Mouse (Mus musculus) right cerebral cortex, postnatal 14 days (tissue): Measurements from ENCODE around the gene Cdc42ep1.
"Not testable (repeated sequence)": the region's sequence is repeated elsewhere in the genome, so short reads cannot be mapped to it uniquely, and the experiment has no call there.

Source experiments
- DNase-seq: peaks from one replicate; pipeline ENCODE4 v3.0.0; 2022

The Cdc42ep1 gene

DNA sequence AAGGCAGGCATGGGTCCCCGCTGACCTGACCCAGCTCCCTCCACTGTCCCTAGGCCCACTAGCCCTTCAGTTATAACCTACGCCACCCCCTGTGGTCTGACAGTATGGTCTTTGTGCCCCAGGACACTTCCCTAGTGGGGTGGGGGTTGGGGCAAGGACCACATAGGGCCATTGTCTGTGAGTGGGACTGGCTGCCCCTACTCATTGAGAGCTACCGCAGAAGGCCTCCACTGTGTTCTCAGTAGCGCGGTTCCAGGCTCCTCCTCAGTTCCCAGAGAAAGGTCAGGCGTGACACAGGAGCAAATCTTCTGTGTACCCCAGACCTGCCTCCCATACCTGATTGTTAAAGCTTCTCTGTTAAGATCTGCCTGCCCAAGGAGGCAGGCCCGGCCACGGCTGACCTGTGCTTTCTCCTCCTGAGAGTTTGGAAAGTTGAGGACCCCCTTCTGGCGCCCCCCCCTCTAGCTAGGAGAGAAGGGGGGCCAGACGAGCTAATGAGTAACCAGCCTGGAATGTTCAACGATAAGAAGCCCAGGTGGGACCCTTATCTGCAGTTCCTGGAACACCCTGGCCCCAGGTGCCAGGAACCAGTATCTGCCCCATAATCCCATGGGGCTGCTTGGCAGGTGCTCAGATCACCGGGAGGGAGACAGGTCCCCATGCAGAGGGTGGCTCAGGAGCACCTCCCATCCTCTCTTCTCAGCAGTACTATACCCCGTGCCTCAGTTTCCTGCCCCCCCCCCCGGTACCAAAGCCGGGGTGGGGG, 7.8 kb downstream of the Cdc42ep1 start:
- no peak for DNase-seq

DNA sequence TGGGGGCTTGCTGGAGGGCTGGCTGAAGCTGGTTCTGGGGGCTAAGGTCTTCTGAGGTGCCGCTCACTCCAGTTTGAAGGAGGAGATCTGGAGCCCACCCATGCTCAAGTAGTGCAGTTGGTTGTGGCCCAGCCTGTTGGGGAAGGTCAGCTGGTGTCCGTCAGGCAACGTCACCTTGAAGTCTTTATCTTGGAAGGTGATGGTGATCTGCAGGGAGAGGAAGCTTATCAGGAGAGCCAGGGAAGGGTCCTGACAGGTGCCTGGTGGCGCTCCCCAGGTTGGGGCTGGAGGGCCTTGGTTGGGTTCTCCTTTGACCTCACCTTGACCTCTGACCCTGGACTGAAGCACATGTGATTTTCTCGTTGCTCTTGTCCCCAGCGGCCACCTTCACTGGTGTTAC, 8.5 kb downstream of the Cdc42ep1 start:
- no peak for DNase-seq

DNA sequence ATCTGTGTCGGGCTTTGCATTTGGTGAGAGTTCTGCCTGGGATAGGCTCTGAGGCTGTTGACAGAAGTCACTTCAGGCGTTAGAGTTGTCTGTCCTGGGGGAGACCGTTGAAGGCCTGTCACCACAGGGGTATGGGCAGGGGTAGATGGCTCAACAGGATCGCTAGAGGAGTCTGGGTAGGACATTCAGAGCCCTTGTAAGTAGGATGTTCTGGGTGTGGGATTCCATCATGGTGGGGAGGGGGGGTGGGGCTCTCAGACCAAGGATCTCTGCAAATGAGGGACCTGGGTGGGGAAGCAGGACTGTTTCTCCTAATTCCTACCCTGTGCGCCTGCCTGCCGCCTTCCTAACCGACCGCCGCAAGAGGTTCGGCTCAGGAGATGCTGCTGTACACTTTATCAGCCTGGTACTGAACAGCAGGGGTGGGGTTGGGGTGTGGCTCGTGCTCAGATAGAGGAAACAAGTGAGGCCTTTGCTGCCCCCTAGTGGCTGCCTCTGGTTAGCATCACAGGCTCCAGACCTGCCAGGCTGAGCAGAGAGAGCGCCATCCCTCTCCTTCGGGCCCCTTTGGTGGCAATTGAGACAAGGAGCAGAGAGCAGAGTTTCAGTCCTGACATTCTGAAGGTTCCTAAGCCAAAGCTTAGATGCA, 9.2 kb downstream of the Cdc42ep1 start:
- peak; percentile 95 for DNase-seq

DNA sequence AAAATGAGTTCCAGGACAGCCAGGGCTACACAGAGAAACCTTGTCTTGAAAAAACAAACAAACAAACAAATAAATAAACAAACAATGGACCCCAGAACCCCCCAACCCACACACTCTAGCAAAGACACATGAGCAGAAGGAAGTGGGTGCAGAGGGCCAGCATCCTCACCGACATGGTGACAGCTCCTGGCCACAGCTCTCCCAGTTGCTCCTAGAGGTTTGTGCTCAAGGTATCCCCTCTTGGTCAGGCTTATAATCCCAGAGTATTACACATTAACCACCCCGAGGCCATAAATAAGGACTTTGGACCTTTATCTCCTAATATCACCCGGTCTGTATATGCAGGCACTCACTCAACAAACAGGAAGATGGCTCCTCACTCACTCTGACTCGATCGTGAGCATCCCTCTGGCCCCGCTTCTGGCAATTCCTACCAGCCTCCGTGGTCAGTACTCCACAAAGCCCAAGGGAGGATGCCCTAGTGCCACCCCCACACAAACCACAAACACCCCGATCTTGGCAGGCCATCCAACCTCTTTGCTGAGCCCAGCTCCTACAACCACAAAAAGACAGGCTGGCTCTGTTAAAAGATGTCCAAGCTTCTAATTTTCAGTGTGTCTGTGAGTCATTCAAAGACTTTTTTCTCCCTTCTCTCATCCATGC, 13.0 kb downstream of the Cdc42ep1 start, which contains the start of gene Lgals2:
Gene Lgals2 (minus strand): TSS at position 227 of the 663 bp plus-strand sequence.
- DNase-seq = no peak

DNA sequence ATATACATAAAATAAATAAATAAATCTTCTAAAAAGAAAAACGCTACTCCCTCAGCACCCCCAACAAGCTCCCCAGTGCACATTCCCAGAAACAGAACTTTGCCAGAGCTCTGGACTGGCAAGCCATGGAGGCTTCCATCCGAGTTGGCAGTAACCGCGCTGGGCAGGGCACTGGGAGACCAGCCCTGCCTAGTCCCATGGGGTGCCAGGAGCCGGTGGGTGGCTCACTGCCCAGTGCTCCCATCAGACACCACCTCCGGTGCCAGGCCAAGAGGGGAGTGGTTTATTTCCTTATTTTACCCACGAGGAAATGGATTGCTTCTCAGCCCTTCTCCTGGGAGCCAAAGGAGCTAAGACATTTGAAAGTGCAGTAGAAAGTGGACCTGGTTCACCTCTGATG, 14.6 kb downstream of the Cdc42ep1 start:
- no peak for DNase-seq

DNA sequence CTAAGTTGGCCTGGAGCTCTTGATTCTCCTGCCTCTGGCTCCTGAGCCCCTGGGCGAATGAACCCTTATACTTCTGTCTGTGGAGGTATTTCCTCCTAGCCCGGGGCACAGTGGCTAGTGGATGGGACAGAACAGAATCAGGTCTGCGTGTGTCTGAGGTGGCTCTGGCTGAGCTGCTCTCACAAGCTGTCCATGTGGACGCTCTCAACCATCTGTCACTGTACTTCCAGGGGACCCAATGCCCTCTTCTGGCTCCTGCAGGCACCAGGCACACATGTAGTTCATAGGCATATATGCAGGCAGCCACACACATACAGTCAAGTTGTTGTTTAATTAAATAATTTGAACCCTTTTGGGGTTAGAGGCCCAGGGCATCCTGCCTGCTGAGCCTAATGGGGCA, 16.9 kb downstream of the Cdc42ep1 start:
- no peak for DNase-seq

DNA sequence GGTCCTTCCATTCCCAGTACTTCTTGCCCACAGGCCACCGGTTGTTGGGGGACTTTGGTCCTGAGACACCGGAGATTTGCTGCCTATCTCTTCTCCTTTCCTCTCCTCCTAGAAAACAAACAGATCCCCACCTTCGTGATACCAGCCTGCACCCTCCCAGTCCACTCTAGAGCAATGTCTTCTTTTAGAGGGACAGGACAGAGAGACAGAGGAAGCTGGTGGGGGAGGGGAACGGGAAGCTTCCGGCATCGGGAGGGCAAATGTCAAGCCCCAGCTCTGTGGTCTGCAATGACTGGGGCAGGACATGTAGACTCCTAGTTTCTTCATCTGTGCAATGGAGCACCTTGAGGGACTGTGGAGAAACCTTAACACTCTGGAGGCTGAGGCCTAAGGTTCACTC, 17.3 kb downstream of the Cdc42ep1 start:
- DNase-seq = no peak

DNA sequence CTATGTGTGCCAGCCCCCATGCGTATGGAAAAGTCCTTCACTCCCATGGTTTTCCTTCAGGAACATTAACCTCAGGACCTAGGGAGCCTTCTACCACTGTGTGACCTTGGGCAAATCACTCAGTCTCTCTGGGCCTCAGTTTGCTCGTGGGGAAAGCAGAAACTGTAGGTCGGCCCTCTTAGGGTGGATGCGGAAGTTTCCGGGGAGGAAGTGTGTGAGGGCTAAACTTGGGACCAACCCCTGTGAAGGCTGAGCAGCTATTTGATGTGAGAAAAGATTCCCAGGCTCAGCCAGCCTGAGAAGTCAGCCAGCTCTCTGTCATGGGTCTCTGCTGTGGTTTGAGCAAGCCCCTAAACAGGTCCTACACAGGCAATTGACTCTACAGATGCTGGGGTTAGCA, 19.9 kb downstream of the Cdc42ep1 start:
- DNase-seq = no peak

DNA sequence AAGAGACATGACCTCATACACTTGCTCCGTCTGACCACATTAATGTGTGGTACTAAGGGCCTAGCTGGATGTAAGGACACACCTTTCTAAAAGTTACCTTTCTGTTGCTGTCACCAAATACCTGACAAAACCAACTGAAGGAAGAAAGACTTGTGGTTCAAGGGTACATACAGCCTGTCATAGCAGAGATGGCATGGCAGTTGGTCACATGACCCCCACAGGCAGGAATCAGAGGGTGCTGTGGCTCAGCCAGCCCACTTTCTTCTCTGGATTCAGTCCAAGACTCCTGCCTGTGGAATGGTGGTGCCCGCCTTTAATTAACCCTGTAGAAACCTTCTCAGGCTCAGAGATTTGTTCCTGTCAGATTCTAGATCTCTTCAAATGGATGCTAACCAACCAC, 20.7 kb downstream of the Cdc42ep1 start:
- DNase-seq = no peak

DNA sequence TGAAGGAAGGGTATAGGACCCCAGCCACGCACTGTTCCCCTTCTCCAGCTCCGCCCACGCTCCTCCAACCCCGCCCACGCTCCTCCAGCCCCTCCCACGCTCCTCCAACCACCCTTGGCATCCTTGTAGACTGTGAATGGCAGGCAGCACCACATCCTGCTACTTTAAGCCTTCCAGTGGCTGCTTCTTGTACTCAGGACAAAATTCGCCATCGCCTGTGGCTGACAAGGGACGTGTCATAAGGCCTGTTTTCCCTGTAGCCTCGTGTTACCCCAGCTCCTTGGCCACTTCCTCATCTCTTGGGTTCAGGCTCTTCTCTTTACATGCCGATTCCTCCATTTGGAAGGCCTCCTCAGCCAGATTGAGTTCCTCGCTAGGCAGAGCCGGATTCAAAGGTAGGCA, 21.4 kb downstream of the Cdc42ep1 start:
- DNase-seq = no peak

DNA sequence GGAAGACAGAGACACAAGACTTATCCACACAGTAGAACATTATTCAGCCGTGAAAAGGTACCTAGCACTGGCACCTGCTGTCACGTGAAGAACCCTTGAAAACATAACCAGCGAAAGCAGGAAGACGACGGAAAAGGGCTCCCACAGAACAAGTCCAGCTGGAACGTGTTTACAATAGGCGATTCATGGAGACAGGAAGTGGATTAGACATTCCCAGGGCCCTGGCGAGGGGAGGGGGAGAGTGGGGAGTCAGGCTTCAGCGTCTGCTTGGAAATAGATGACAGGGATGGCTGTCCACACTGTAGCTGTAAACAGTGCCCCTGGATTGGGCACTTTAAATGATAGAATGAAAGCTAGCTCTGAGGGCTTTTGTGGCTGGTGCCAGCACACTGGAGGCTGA, 26.0 kb downstream of the Cdc42ep1 start:
- no peak for DNase-seq

DNA sequence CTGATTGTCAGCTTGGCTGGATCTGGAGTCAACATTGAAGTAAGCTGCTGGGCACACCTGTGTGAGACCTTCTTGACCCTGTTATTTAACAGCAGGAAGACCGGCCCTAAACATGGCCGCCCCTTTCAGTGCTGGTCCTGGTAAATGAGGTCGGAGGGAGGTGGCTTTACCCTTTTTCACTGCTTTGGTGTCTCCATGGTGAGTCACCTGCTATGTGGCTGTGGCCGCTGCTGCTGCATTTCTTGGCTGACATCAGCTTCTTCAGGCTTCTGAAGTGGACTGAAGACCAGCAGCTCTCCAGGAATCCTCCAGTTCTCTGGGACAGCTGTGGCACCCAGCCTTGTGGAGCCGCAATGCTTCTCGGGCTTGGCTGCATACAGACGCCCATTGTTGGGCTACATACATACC, 26.4 kb downstream of the Cdc42ep1 start:
- DNase-seq = no peak

DNA sequence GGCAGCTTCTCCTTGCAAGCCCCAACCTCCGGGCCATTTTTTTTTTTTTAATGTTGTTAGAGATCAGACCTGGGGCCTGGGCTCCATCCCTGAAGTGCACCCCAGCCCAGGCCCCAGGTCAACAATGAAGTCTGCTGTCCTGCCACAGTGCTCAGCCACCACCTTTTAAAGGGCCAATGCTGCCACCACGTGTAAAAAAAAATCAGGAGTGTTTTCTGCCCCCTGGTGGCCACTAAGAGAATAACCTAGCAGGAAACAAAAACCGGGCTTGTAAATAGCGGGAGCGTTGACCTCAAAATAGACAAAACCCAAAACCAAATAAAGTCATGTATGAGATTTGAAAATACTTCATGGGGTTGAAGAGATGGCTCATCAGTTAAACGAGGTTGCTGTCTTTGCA, 27.4 kb downstream of the Cdc42ep1 start:
- DNase-seq = no peak

DNA sequence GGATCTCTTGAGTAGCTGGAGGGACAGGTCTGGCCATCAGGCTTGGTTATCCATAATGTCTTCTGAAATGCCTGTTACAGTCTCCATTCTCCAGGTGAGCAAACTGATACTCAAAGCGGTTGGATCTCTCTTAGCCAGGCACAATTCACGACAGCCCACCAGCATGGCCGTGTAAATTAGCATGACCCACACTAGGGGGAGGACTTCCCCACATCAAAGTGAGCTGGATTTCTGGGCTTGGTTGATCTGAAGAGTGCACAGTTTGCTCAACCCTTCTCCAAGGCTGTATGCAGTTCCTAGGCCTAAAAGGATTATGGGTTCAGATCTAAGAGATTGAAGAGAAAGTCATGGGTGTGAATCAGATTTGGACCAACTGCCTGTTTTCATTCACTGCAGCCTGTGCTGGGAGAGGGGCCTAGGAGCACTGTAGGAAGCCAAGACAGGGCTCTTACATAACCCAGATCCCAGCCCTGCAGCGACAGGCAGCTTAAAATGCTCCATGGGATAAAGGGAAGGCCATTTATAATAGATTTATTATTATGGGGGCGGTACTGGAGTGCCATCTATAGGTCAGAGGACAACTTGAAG, 29.7 kb downstream of the Cdc42ep1 start:
- no peak for DNase-seq

DNA sequence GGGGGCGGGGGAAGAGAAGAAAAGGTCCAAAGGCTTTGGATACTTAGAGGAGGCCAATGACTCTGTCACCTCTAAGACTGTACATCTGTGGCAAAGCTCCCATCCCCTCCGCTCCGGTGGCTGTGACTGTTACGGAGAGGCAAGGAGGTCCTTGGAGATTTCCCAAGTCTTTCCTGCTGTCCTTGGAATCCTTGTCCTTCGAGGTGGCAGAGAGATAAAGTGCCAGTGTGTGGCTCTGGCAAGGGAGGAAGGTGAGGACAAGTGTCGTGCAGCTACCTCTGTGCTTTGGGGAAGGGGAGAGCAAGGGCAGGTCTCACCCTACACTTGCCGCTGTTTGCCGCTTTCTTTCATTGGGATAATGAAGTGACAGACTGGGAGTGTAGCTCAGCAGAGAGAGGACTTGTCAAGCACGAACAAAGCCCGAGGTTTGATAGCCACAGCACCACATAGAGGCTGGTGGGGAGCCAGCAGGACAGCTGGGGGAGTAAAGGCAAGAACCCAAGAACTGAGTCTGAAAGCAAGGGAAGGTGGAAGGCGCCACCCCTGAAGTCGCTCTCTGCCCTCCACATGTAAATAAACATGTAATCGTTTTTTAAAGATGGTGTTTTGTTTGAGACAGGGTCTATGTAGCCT, 31.5 kb downstream of the Cdc42ep1 start:
- DNase-seq = no peak

DNA sequence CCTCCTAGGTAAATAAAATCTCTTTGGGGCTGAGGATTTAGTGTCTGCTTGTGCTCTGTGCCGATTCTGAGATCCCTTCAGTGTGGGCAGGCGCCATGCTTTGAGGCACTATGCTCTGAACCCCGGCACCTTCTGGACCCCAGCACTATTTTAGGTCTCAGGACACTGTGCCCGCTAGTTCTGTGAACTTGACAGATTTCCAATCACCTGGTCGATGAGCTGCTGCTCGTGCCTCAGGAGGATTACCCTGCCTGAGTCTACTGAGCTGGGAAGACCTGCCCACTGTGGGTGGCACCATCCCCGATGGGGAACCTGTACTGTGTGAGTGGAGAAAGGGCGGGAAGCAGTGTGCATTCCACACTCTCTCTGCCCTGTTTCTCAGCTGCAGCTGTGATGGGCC, 32.6 kb downstream of the Cdc42ep1 start:
- DNase-seq = no peak

DNA sequence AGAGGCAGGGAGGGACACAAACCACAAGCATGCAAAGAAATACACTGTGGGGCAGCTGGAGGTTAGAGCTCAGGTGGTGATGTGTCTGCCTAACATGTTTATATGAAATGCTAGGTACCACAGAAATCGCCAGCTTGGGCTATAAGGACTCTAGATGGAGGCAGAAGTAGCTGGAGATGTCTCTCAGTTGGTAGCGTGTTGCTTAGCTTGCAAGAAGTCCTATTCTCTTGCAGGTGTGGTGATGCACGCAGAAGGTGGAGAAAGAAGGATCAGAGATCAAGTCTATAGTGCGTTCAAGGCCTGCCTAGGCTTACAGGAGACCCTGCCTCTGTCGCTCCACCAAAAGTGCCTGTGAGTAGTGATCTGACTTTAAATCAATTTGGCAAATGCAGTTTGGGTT, 33.1 kb downstream of the Cdc42ep1 start:
- DNase-seq = no peak

DNA sequence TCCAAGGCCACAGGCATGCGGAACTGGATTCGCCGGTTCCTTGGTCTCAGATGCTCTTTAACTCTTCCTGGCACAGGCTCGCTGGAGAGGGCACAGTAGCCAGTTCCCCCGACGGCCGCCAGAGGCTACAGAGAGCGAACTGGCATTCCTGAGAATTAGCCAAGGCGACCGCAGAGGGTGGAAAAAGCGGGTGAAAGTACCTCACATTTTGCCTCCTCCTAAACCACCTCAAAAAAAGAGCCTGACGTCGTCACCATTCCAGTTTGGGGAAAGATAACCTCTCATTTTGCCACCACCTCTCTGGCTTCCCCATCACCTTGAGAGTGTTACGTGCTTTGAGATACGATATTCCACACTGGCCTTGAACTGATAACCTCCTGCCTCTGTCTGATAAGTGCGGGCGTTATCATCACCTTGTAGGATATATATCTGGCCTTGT, 33.9 kb downstream of the Cdc42ep1 start:
- DNase-seq = peak; percentile 84

DNA sequence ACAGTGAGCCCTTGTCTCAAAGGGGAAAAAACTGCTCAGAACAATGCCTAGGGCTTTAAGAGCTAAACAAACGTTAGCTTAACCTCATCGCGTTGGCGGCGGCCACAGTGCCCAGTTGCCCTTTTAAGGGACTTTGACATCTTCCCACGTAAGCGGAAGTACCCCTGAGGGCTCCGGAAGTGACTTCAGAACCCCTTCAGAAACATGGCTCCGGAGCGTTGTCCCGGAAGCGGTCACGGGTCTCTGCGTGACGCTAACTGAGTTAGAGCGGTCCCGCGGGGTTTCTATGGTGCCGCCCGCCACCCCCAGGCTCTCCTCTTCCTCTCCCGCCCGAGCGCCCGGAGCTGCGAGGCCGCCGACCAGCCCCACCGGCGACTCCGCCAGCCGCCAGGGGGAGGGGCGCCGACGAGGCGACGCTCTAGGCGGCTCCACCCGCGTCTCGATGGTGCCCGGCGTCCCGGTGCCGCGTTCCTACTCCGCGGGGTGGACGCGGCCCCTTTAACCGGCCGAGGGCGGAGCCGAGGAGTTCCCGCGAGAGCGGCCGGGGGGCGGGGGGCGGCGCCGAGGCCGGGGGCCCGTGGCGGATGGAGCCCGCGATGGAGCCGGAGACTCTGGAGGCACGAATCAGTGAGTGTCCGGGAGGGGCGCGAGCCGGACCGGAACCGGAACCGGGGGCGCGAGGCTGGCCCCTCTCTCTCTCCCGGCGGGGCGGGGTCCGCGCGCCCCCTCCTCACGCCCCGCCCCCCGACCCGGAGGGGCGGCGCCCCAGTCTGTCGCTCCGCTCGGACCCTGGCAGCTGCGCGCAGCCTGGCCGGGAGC, 34.8 kb downstream of the Cdc42ep1 start, which contains the start of gene Gga1:
Gene Gga1 (plus strand): TSS at position 200 of the 819 bp plus-strand sequence.
- DNase-seq = peak; percentile 93

DNA sequence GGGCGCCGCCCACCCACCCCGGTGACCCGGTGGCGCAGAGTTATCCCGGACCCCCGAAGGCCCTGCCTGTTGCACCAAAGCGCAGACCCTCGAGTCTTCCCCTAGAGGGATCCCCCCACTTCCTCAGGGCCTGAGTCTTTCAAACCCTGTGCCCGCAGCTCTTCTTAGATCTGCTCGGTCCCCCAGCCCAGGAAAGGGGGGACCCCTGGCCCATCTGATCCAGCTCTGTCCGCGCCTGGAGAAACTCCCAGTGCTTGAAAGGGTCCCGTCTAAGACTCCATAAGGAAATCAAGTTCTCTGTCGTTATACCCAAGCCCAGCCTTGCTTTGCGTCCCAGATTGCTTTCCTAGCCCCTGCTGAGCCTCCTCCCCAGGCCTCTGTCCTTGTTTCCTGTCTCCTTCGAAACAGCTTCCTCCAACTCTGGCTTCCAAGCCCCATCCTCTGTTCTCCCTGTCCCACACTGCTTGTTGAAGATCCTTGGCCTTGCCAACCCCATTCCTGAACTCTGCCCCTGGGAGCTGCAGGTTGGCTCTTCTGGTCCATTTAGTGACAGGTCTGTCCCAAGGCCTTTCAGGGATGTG, 35.5 kb downstream of the Cdc42ep1 start:
- no peak for DNase-seq

DNA sequence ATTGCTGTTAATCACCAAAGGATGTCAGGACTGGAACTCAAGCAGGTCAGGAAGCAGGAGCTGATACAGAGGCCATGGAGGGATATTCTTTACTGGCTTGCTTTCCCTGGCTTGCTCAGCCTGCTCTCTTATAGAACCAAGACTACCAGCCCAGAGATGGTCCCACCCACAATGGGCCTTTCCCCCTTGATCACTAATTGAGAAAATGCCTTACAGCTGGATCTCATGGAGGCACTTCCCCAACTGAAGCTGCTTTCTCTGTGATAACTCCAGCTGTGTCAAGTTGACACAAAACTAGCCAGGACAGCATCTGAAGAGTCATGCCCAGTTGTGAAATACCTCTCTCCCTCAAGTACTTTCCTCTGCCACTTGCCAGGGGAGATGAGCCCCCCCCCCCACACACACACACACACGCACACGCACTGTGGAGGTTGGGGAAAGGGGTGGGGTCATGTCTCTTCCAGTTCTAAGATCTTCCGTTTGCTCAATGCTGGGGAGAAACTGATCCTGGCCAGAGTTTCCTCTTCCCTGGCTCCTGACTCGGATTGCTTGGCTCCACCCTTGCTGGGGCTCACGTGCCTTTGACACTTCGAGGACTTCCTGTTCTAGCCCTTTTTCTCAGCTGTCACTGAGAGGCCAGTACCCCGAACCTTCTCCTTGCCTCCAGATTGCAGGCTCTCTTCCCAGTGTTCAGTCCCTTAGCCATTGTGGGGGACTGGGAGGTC, 36.5 kb downstream of the Cdc42ep1 start:
- not testable (repeated sequence) for DNase-seq
